Mouse (Mus musculus): ENCODE data around the gene Gxylt1.

GRCm38 (mm10) chr15:93270289-93270855 lies 4.6 kb downstream of the Gxylt1 start:
- TF ChIP-seq POLR2A (IDR thresholded peaks at IDR 0.05; ENCODE audit: insufficient read depth, low read length) (no peak), EP300 (IDR thresholded peaks at IDR 0.05; ENCODE audit: insufficient read depth, low read depth, low read length) (no peak)

Measured in ES-Bruce4 (cell line).